Mouse (Mus musculus): ENCODE measurements around the gene 4931414P19Rik. TPM values are rescaled to one million over a fixed set of nuclear protein-coding genes. Genes with fewer than 3 reads are reported as not detected.

Gene 4931414P19Rik
- total and polyA plus RNA-seq, 3 experiments: 2.4 to 6.4 (median 5.9) TPM

GRCm38 (mm10) chr14:54560527-54561242 lies 45.1 kb downstream of the 4931414P19Rik start:
- H3K27me3 ChIP-seq (ENCODE audit: control insufficient read depth, insufficient read depth, low read length): no peaks in the 10 kb centered on the region
- intact Hi-C loops (cut with DNase I): no loop called here
- WGBS: 74% methylated on average over 14 of the region's 14 CpGs
- no peak overlapping the region for H3K4me3 ChIP-seq
- no peaks in the 10 kb centered on the region for H3K36me3 ChIP-seq (ENCODE audit: control insufficient read depth, insufficient read depth, low read length)
- H3K27ac ChIP-seq: no peak overlapping the region
- H3K79me2 ChIP-seq (replicated peaks; ENCODE audit: control insufficient read depth, insufficient read depth, low read length): no peaks in the 10 kb centered on the region
- no peak overlapping the region for H3K9ac ChIP-seq (ENCODE audit: low read depth, low read length)
- no peaks in the 10 kb centered on the region for H3K4me1 ChIP-seq (ENCODE audit: control insufficient read depth, insufficient read depth, low read length)
- no peak for TF ChIP-seq POLR2A (IDR thresholded peaks at IDR 0.05; ENCODE audit: insufficient read depth, low read depth, low read length)
- no peak for TF ChIP-seq CTCF (IDR thresholded peaks at IDR 0.05)
- no peak for TF ChIP-seq EP300 (IDR thresholded peaks at IDR 0.05; ENCODE audit: insufficient read depth, low read depth, low read length)
- no peak for DNase-seq

GRCm38 (mm10) chr14:54557330-54557729 lies 48.5 kb downstream of the 4931414P19Rik start:
- H3K36me3 ChIP-seq (ENCODE audit: control insufficient read depth, insufficient read depth, low read length): no peaks in the 10 kb centered on the region
- no peaks in the 10 kb centered on the region for H3K27me3 ChIP-seq (ENCODE audit: control insufficient read depth, insufficient read depth, low read length)
- 74% methylated on average over 8 of the region's 8 CpGs for WGBS
- no peak overlapping the region for H3K27ac ChIP-seq
- no peaks in the 10 kb centered on the region for H3K79me2 ChIP-seq (replicated peaks; ENCODE audit: control insufficient read depth, insufficient read depth, low read length)
- intact Hi-C loops (cut with DNase I): no loop called here
- peaks cover 3% of the 10 kb centered on the region for H3K4me1 ChIP-seq (ENCODE audit: control insufficient read depth, insufficient read depth, low read length)
- no peak for DNase-seq
- no peak overlapping the region for H3K4me3 ChIP-seq
- H3K9ac ChIP-seq (ENCODE audit: low read depth, low read length): no peak overlapping the region
- TF ChIP-seq EP300 (IDR thresholded peaks at IDR 0.05; ENCODE audit: insufficient read depth, low read depth, low read length): no peak
- TF ChIP-seq POLR2A (IDR thresholded peaks at IDR 0.05; ENCODE audit: insufficient read depth, low read depth, low read length): no peak
- TF ChIP-seq CTCF (IDR thresholded peaks at IDR 0.05): no peak

- H3K9ac ChIP-seq (ENCODE audit: low read depth, low read length): peak within 1 kb of the TSS; percentile 81
- H3K4me1 ChIP-seq (ENCODE audit: control insufficient read depth, insufficient read depth, low read length): peaks cover 3% of the 10 kb centered on the region
- peak; percentile 89 to 92 for DNase-seq
- H3K79me2 ChIP-seq (replicated peaks; ENCODE audit: control insufficient read depth, insufficient read depth, low read length): no peaks in the 10 kb centered on the region
- H3K27ac ChIP-seq: peak within 1 kb of the TSS; percentile 78
- no peaks in the 10 kb centered on the region for H3K27me3 ChIP-seq (ENCODE audit: control insufficient read depth, insufficient read depth, low read length)
- H3K4me3 ChIP-seq: peak within 1 kb of the TSS; percentile 63
- intact Hi-C loops (cut with DNase I): loop anchor here (1.0 to 2.0 kb wide), 2 partner anchors 24 to 49 kb away; no protein-coding TSS in a partner anchor
- H3K36me3 ChIP-seq (ENCODE audit: control insufficient read depth, insufficient read depth, low read length): no peaks in the 10 kb centered on the region
- WGBS: under 1% methylated on average over 76 of the region's 76 CpGs
- TF ChIP-seq EP300 (IDR thresholded peaks at IDR 0.05; ENCODE audit: insufficient read depth, low read depth, low read length): 0 out of 2 replicates have a peak, but pooled peaks have one; percentile 31
- TF ChIP-seq POLR2A (IDR thresholded peaks at IDR 0.05; ENCODE audit: insufficient read depth, low read depth, low read length): peak; percentile 72
- TF ChIP-seq CTCF (IDR thresholded peaks at IDR 0.05): peak; percentile 69
These were observed 51.6 kb downstream of the 4931414P19Rik start, which contains the start of gene Haus4 for GRCm38 (mm10) chr14:54553975-54554769. Gene Haus4 (minus strand): TSS chr14:54554616.

- H3K27ac ChIP-seq: peak overlapping the region; percentile 78
- H3K4me1 ChIP-seq (ENCODE audit: control insufficient read depth, insufficient read depth, low read length): peaks cover 3% of the 10 kb centered on the region
- H3K27me3 ChIP-seq (ENCODE audit: control insufficient read depth, insufficient read depth, low read length): no peaks in the 10 kb centered on the region
- DNase-seq: no peak
- intact Hi-C loops (cut with DNase I): no loop called here
- no peaks in the 10 kb centered on the region for H3K79me2 ChIP-seq (replicated peaks; ENCODE audit: control insufficient read depth, insufficient read depth, low read length)
- H3K4me3 ChIP-seq: peak overlapping the region; percentile 63
- TF ChIP-seq EP300 (IDR thresholded peaks at IDR 0.05; ENCODE audit: insufficient read depth, low read depth, low read length) (no peak), CTCF (IDR thresholded peaks at IDR 0.05) (no peak), POLR2A (IDR thresholded peaks at IDR 0.05; ENCODE audit: insufficient read depth, low read depth, low read length) (no peak)
- H3K9ac ChIP-seq (ENCODE audit: low read depth, low read length): peak overlapping the region; percentile 81
- 6% methylated on average over 21 of the region's 21 CpGs for WGBS
- no peaks in the 10 kb centered on the region for H3K36me3 ChIP-seq (ENCODE audit: control insufficient read depth, insufficient read depth, low read length)
These were observed 52.3 kb downstream of the 4931414P19Rik start for GRCm38 (mm10) chr14:54553454-54553974.

GRCm38 (mm10) chr14:54544703-54545102 lies 61.1 kb downstream of the 4931414P19Rik start:
- H3K36me3 ChIP-seq (ENCODE audit: control insufficient read depth, insufficient read depth, low read length): no peaks in the 10 kb centered on the region
- H3K27ac ChIP-seq: no peak overlapping the region
- no peak for DNase-seq
- H3K27me3 ChIP-seq (ENCODE audit: control insufficient read depth, insufficient read depth, low read length): no peaks in the 10 kb centered on the region
- TF ChIP-seq EP300 (IDR thresholded peaks at IDR 0.05; ENCODE audit: insufficient read depth, low read depth, low read length) (no peak), POLR2A (IDR thresholded peaks at IDR 0.05; ENCODE audit: insufficient read depth, low read depth, low read length) (no peak)
- intact Hi-C loops (cut with DNase I): no loop called here
- no peak overlapping the region for H3K4me3 ChIP-seq
- 87% methylated on average over 5 of the region's 5 CpGs for WGBS
- no peak overlapping the region for H3K9ac ChIP-seq (ENCODE audit: low read depth, low read length)
- H3K4me1 ChIP-seq (ENCODE audit: control insufficient read depth, insufficient read depth, low read length): no peaks in the 10 kb centered on the region
- no peaks in the 10 kb centered on the region for H3K79me2 ChIP-seq (replicated peaks; ENCODE audit: control insufficient read depth, insufficient read depth, low read length)

All from heart, adult 2 months (tissue).